Mouse (Mus musculus) CH12.LX (cell line): ENCODE measurements around the gene Bves. TPM values are rescaled to one million over a fixed set of nuclear protein-coding genes. Genes with fewer than 3 reads are reported as not detected.
A peak's percentile ranks its signal among the peaks of the same experiment; 100 is the strongest.

Source experiments
- DNase-seq: peaks from one replicate; pipeline ENCODE4 v3.0.0-alpha.2; 2013; ENCODE audit errors: extremely low read depth
- H3K27ac ChIP-seq: 2 replicates; pipeline ENCODE4 v1.5.1; 2012; ENCODE audit warnings: low read depth, mild to moderate bottlenecking, control low read depth, moderate library complexity; ENCODE audit not compliant: insufficient read depth
- H3K27me3 ChIP-seq: replicated peaks from 2 replicates; pipeline ENCODE3; 2012; ENCODE audit warnings: inconsistent platforms
- H3K36me3 ChIP-seq, 2 experiments: replicated peaks in 1 of 2; 2 replicates each; pipeline versions ENCODE3 to v1.6.1; 2012; ENCODE audit warnings: inconsistent platforms in 1 of 2, low read length in 1 of 2, mild to moderate bottlenecking in 1 of 2, mixed read lengths in 1 of 2, moderate library complexity in 1 of 2; ENCODE audit not compliant: control insufficient read depth in 1 of 2, insufficient read depth in 1 of 2
- H3K4me1 ChIP-seq, 2 experiments: 2 replicates each; pipeline ENCODE4 v1.6.1; 2012; ENCODE audit warnings: inconsistent platforms in 1 of 2, moderate library complexity in 1 of 2; ENCODE audit not compliant: insufficient read depth in 2 of 2, control insufficient read depth in 1 of 2
- H3K4me2 ChIP-seq: 2 replicates; pipeline ENCODE4 v1.6.1; 2012; ENCODE audit warnings: low read depth, mild to moderate bottlenecking, control low read depth; ENCODE audit not compliant: poor library complexity, insufficient read depth, severe bottlenecking
- H3K4me3 ChIP-seq, 3 experiments: fragments of 150-350 bp in 1 of 3; sonication (generic) in 1 of 3; replicated peaks in 1 of 3; 2 replicates each; pipeline versions ENCODE3 to v1.5.1; 2011 to 2012; ENCODE audit warnings: low read depth in 2 of 3, low read length in 2 of 3, mild to moderate bottlenecking in 2 of 3, moderate library complexity in 2 of 3, control low read depth in 1 of 3, improper control_type of control experiment in 1 of 3, inconsistent platforms in 1 of 3, mixed read lengths in 1 of 3; ENCODE audit not compliant: poor library complexity in 1 of 3
- H3K79me2 ChIP-seq: replicated peaks from 2 replicates; pipeline ENCODE4 v1.6.1; 2012; ENCODE audit warnings: mild to moderate bottlenecking, moderate library complexity; ENCODE audit not compliant: control insufficient read depth, poor library complexity, insufficient read depth, severe bottlenecking; ENCODE audit errors: extremely low read depth
- H3K9ac ChIP-seq: 2 replicates; pipeline ENCODE4 v1.6.1; 2012; ENCODE audit warnings: low read depth, mild to moderate bottlenecking, control low read depth, moderate library complexity; ENCODE audit not compliant: insufficient read depth
- H3K9me3 ChIP-seq: replicated peaks from 2 replicates; pipeline ENCODE3; 2012; ENCODE audit warnings: low read length, inconsistent platforms, mixed read lengths
- CHD2 ChIP-seq: IDR thresholded peaks from 2 replicates; pipeline ENCODE4 v1.6.1; 2011; ENCODE audit warnings: low read length, improper control_type of control experiment
- CTCF ChIP-seq, 2 experiments: IDR thresholded peaks in 1 of 2; conservative IDR thresholded peaks in 1 of 2; 2 replicates each; pipeline ENCODE4 v1.5.1; 2011 to 2012; ENCODE audit warnings: low read depth in 2 of 2, low read length in 2 of 2, improper control_type of control experiment in 1 of 2, inconsistent platforms in 1 of 2, mild to moderate bottlenecking in 1 of 2, moderate library complexity in 1 of 2
- ETS1 ChIP-seq: conservative IDR thresholded peaks from 2 replicates; pipeline ENCODE4 v1.6.1; 2012; ENCODE audit warnings: low read depth, mild to moderate bottlenecking, inconsistent platforms, low read length, improper control_type of control experiment, moderate library complexity
- GABPA ChIP-seq: IDR thresholded peaks from 2 replicates; pipeline ENCODE4 v1.6.1; 2012; ENCODE audit warnings: low read depth, low read length, improper control_type of control experiment, inconsistent platforms; ENCODE audit not compliant: insufficient replicate concordance
- JUN ChIP-seq: IDR thresholded peaks from 2 replicates; pipeline ENCODE4 v1.6.1; 2011; ENCODE audit warnings: low read depth, mild to moderate bottlenecking, low read length, improper control_type of control experiment, moderate library complexity; ENCODE audit not compliant: insufficient read depth
- JUND ChIP-seq: conservative IDR thresholded peaks from 2 replicates; pipeline ENCODE4 v1.6.1; 2011; ENCODE audit warnings: low read depth, low read length, improper control_type of control experiment
- MAX ChIP-seq: IDR thresholded peaks from 2 replicates; pipeline ENCODE4 v1.6.1; 2011; ENCODE audit warnings: low read length, improper control_type of control experiment
- NELFE ChIP-seq: IDR thresholded peaks from 2 replicates; pipeline ENCODE4 v1.6.1; 2011; ENCODE audit warnings: low read depth, low read length, improper control_type of control experiment
- POLR2AphosphoS2 ChIP-seq: IDR thresholded peaks from 2 replicates; pipeline ENCODE4 v1.6.1; 2011; ENCODE audit warnings: low read depth, low read length, improper control_type of control experiment
- RAD21 ChIP-seq: IDR thresholded peaks from 2 replicates; pipeline ENCODE4 v1.6.1; 2011; ENCODE audit warnings: low read depth, mild to moderate bottlenecking, low read length, improper control_type of control experiment, moderate library complexity
- SIN3A ChIP-seq: IDR thresholded peaks from 2 replicates; pipeline ENCODE4 v1.6.1; 2012; ENCODE audit warnings: low read length, improper control_type of control experiment, inconsistent platforms
- UBTF ChIP-seq: IDR thresholded peaks from 2 replicates; pipeline ENCODE4 v1.6.1; 2012; ENCODE audit warnings: low read depth, mild to moderate bottlenecking, inconsistent platforms, low read length, improper control_type of control experiment, moderate library complexity
- ZKSCAN1 ChIP-seq: IDR thresholded peaks from 2 replicates; pipeline ENCODE4 v1.6.1; 2012; ENCODE audit warnings: low read depth, inconsistent platforms, low read length, improper control_type of control experiment, borderline replicate concordance
- dilution Hi-C: fragments of 300-500 bp; cut with MboI; formaldehyde crosslinking; loops from 2 replicates; pipeline ENCODE4 v1.14.3; 2020; ENCODE audit warnings: low sequenced_read_pairs; ENCODE audit not compliant: extremely low pct_unique_long_range_greater_than_20kb, extremely low pct_ligation_motif_present
- in situ Hi-C: fragments of 300-500 bp; cut with MboI; formaldehyde crosslinking; loops from 3 replicates; pipeline ENCODE4 v1.14.3; 2019; ENCODE audit warnings: low sequenced_read_pairs, low pct_ligation_motif_present, low pct_unique_long_range_greater_than_20kb, mixed read lengths
- polyA plus RNA-seq: library from polyadenylated mRNA; unstranded; fragments of >175 nt; gene quantifications from 2 replicates; pipeline ENCODE4 v1.2.1, GENCODE M21; 2012; ENCODE audit warnings: low read depth; ENCODE audit not compliant: insufficient read length
- total RNA-seq, 2 experiments: library from RNA; depleted of rRNA; stranded (reverse); fragments of 300-350 nt in 1 of 2; fragments of >200 nt in 1 of 2; gene quantifications; 2 replicates each; pipeline ENCODE4 v1.2.3; 2012 to 2014

Gene Bves
- total and polyA plus RNA-seq, 3 experiments = not detected

- Histone ChIP-seq H3K27ac (no peak overlapping the region), H3K79me2 (no peaks in the 10 kb centered on the region), H3K36me3 (no peaks in the 10 kb centered on the region), H3K4me2 (no peak overlapping the region), H3K4me1 (peaks cover 2 to 14% of the 10 kb centered on the region in 2 experiments), H3K9ac (no peak overlapping the region), H3K4me3 (no peak overlapping the region), H3K27me3 (no peaks in the 10 kb centered on the region), H3K9me3 (no peaks in the 10 kb centered on the region)
- no peak for TF ChIP-seq RAD21
- no peak for TF ChIP-seq POLR2AphosphoS2
- no peak for TF ChIP-seq JUND
- TF ChIP-seq SIN3A = no peak
- TF ChIP-seq JUN = no peak
- no peak for TF ChIP-seq ETS1
- TF ChIP-seq ZKSCAN1 = no peak
- TF ChIP-seq NELFE = no peak
- TF ChIP-seq GABPA = no peak
- TF ChIP-seq CHD2 = no peak
- no peak for DNase-seq
- dilution Hi-C loops (no loop called here), in situ Hi-C loops (loop anchor here (25.0 kb wide), 2 partner anchors 226 to 549 kb away; no protein-coding TSS in a partner anchor)
These were observed 27.8 kb downstream of the Bves start for GRCm38 (mm10) chr10:45363396-45363795.

GRCm38 (mm10) chr10:45366987-45367705 is 31.6 kb downstream of the Bves start:
- TF ChIP-seq MAX (no peak), CTCF (conservative IDR thresholded peaks at IDR 0.05 in 1 of 2, IDR thresholded peaks at IDR 0.05 in 1 of 2; ENCODE audit: low read depth in 2 of 2, low read length in 2 of 2) (0 out of 4 replicates have a peak, but pooled peaks of 1 of the 2 experiments have one; percentile 23), UBTF (no peak), ZKSCAN1 (no peak), ETS1 (no peak)
- TF ChIP-seq, all 38 proteins: peak for 1
- no peak overlapping the region for H3K9ac ChIP-seq
- dilution Hi-C loops = no loop called here

More at GRCm38 (mm10) chr10:45366987-45367705, 31.6 kb downstream of the Bves start:
- no peak overlapping the region for H3K27ac ChIP-seq
- H3K9me3 ChIP-seq = no peaks in the 10 kb centered on the region
- H3K36me3 ChIP-seq = no peaks in the 10 kb centered on the region
- in situ Hi-C loops = loop anchor here (25.0 kb wide), 2 partner anchors 230 to 545 kb away; no protein-coding TSS in a partner anchor
- no peak for DNase-seq
- H3K4me1 ChIP-seq = peaks cover 2 to 14% of the 10 kb centered on the region in 2 experiments
- H3K79me2 ChIP-seq = no peaks in the 10 kb centered on the region
- H3K27me3 ChIP-seq = no peaks in the 10 kb centered on the region
- no peak overlapping the region for H3K4me3 ChIP-seq
- H3K4me2 ChIP-seq = no peak overlapping the region
